Mouse (Mus musculus) embryonic facial prominence, embryonic 15.5 days (tissue): ENCODE results near the gene Zcchc4. TPM values are rescaled to one million over a fixed set of nuclear protein-coding genes. Genes with fewer than 3 reads are reported as not detected.

ENCODE experiments used
- ATAC-seq: fragments of 200-750 bp; cut with Nextera tagmentation; 2 replicates; pipeline ENCODE4 v1.8.0; 2017; ENCODE audit warnings: low read depth, moderate TSS enrichment; ENCODE audit not compliant: insufficient number of reproducible peaks, low FRiP score, low TSS enrichment
- H3K27ac ChIP-seq: fragments of 300-500 bp; sonication (generic); replicated peaks from 2 replicates; pipeline ENCODE4 v1.5.1; 2015; ENCODE audit warnings: mild to moderate bottlenecking, inconsistent platforms
- H3K27me3 ChIP-seq: fragments of 300-500 bp; sonication (generic); 2 replicates; pipeline ENCODE4 v1.6.1; 2015; ENCODE audit warnings: inconsistent platforms
- H3K36me3 ChIP-seq: fragments of 300-500 bp; sonication (generic); 2 replicates; pipeline ENCODE4 v1.6.1; 2015; ENCODE audit warnings: mild to moderate bottlenecking, inconsistent platforms
- H3K4me1 ChIP-seq: fragments of 300-500 bp; sonication (generic); 2 replicates; pipeline ENCODE4 v1.6.1; 2015; ENCODE audit warnings: inconsistent platforms
- H3K4me2 ChIP-seq: fragments of 300-500 bp; sonication (generic); replicated peaks from 2 replicates; pipeline ENCODE4 v1.6.1; 2015; ENCODE audit warnings: mild to moderate bottlenecking, inconsistent platforms
- H3K4me3 ChIP-seq: fragments of 300-500 bp; sonication (generic); replicated peaks from 2 replicates; pipeline ENCODE4 v1.5.1; 2015; ENCODE audit warnings: mild to moderate bottlenecking, inconsistent platforms
- H3K9ac ChIP-seq: fragments of 300-500 bp; sonication (generic); 2 replicates; pipeline ENCODE4 v1.6.1; 2015; ENCODE audit warnings: inconsistent platforms
- H3K9me3 ChIP-seq: fragments of 300-500 bp; sonication (generic); replicated peaks from 2 replicates; pipeline ENCODE4 v1.6.1; 2016; ENCODE audit warnings: inconsistent platforms
- WGBS: fragments of 180-500 bp; shearing (Covaris S2); methylation state at CpG from one replicate; pipeline ENCODE4 v1.1.7; 2015; 5-methylcytosine and 5-hydroxymethylcytosine counted together
- polyA plus RNA-seq: library from polyadenylated mRNA; unstranded; fragments of >200 nt; fragmentation: Nextera tagmentation; extraction: Ambion mirVana; gene quantifications from 2 replicates; pipeline ENCODE4 v1.2.1, GENCODE M21; 2015

The Zcchc4 gene
- 14.8 and 17.4 TPM in 2 replicates for polyA plus RNA-seq

DNA sequence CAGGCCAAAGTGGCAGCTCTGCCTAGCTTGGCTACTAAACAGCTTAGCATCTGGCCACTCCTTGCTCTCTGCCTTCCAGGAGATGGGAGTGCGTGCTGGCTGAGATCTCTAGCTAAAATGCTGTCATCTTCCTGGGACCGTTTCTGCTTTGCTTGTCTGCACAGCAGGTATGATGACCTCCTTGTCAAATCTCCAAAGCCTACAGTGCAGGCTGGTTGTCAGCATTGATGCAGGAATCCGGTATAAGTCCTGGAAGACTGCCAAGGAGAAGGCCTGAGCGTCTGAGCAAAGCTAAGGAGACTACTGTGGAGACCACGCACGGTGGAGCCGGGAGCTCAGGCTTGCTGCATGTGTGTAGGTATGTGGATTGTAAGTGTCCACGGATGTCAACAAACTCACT lies at the start of gene Zcchc4:
Gene Zcchc4, plus strand, starts transcription at position 173 of the 400 bp plus-strand sequence.
- ATAC-seq: no peak
- no peak within 1 kb of the TSS for H3K4me2 ChIP-seq
- H3K4me3 ChIP-seq: no peak within 1 kb of the TSS
- no peak within 1 kb of the TSS for H3K27ac ChIP-seq
- no peak within 1 kb of the TSS for H3K9ac ChIP-seq
- H3K36me3 ChIP-seq: peaks cover 2% of the 10 kb centered on the region; the same call in 1 of the 2 replicates
- H3K27me3 ChIP-seq: no peaks in the 10 kb centered on the region
- H3K9me3 ChIP-seq: no peaks in the 10 kb centered on the region
- no peaks in the 10 kb centered on the region for H3K4me1 ChIP-seq
- 59% methylated on average over 8 of the region's 8 CpGs for WGBS

DNA sequence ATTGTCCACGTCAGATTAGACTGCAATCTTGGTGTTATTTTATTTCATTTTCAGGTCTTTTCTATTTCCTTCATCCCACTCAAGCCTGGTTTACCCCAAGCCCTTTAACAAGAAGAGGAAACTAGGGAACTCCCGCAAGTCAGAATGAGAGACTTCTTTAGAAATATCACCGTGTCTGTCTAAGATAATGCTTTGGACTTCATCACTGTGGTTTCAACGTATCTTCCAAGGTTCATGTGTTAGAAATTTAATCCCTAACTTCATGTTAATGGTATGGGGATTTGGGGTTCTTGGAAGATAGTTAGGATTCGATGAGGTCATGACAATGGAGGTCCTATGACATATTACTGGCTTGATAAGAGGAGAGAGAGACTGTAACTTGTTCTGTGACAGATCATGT lies 47.5 kb upstream of the Zcchc4 start:
- Histone ChIP-seq H3K36me3 (no peaks in the 10 kb centered on the region), H3K27ac (no peak overlapping the region), H3K9ac (no peak overlapping the region), H3K4me3 (no peak overlapping the region), H3K9me3 (no peaks in the 10 kb centered on the region), H3K27me3 (no peaks in the 10 kb centered on the region), H3K4me2 (no peak overlapping the region), H3K4me1 (no peaks in the 10 kb centered on the region)
- no peak for ATAC-seq
- WGBS: 80% methylated on average over 5 of the region's 5 CpGs

DNA sequence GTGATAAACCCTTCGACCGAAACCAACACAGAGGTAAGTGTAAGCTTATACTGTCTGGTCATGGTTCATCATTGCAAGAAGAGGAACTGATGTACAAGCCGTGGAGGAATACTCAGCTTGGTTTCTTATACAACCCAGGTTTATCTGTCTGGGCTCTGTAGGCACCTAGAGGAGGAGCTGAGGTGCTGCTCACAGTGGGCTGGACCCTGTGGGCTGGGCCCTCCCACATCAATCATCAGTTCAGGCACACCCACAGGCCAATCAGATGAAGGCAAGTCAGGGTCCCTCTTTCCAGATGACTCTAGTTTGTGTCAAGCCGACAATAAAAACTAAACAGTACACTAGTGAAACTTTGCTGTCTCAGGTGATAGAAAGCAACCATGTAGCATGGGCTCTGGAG lies 42.4 kb upstream of the Zcchc4 start:
- Histone ChIP-seq H3K27me3 (no peaks in the 10 kb centered on the region), H3K4me1 (no peaks in the 10 kb centered on the region), H3K9me3 (no peaks in the 10 kb centered on the region), H3K4me3 (no peak overlapping the region), H3K36me3 (no peaks in the 10 kb centered on the region), H3K4me2 (no peak overlapping the region), H3K9ac (no peak overlapping the region), H3K27ac (no peak overlapping the region)
- no peak for ATAC-seq
- WGBS: 66% methylated on average over 4 of the region's 4 CpGs

DNA sequence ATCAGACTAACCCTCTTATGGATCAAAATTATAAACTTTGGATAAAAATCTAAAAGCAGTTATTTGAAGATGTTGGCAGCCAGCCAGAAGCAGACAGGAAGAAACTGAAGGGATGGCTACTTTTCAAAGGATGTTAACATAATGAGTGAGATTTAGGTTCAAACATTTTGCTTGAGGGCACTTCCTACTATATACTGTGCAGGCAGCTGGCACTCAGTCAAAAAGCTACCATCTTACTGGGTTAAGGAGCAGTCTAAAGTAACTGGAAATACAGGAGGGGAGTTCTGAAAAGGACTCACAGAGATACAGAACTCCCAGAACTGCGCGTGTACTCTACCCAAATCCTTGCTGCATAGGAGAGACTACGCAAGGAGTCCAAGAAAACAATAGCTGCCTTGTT lies 39.2 kb upstream of the Zcchc4 start:
- Histone ChIP-seq H3K27me3 (no peaks in the 10 kb centered on the region), H3K4me1 (no peaks in the 10 kb centered on the region), H3K4me3 (no peak overlapping the region), H3K9me3 (no peaks in the 10 kb centered on the region), H3K4me2 (no peak overlapping the region), H3K9ac (no peak overlapping the region), H3K27ac (no peak overlapping the region), H3K36me3 (no peaks in the 10 kb centered on the region)
- 26% methylated on average over 3 of the region's 3 CpGs for WGBS
- ATAC-seq: peak; percentile 47; the same call in 1 of the 2 replicates

DNA sequence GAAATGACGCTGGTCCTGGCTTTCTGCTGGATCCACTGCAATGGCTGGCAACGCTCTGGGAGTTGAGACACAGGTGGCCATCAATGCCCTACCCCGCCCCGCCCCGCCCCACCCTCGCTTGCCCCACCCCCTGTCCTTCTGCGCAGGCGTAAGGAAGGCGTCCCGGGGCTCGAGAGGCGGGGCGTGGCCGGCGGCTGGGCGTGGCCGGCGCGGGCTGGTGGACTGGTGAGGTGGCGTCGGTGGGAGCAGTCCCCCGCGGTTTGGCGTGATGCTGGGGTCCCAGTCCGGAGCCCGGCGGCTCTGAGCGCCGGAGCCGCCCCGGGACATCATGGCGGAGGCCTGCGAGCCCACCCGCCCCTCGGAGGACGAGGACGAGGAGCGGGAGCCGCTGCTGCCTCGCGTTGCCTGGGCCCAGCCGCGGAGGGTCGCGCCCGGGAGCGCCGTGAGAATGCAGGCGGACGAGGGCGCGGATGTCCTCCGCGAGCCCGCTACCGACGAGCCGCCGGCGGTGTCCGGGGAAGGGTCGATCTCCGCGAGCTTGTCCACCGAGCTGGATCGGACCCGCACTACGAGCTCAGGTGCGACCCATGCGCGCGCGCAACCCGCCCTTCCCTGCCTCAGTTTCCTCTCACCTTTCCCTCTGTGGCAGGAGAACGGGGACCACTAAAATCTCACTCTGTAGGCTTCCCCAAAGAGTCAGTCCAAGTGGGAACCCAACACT lies 33.7 kb upstream of the Zcchc4 start, which contains the start of gene Pi4k2b:
Gene Pi4k2b, plus strand, starts transcription at position 184 of the 721 bp plus-strand sequence.
- H3K9me3 ChIP-seq: no peaks in the 10 kb centered on the region
- WGBS: 0% methylated on average over 69 of the region's 75 CpGs
- ATAC-seq: peak; percentile 91
- peak within 1 kb of the TSS; percentile 85 for H3K4me3 ChIP-seq
- H3K9ac ChIP-seq: peak within 1 kb of the TSS; percentile 73
- peak within 1 kb of the TSS; percentile 69 for H3K4me2 ChIP-seq
- H3K27ac ChIP-seq: peak within 1 kb of the TSS; percentile 84
- peaks cover 7% of the 10 kb centered on the region; the same call in 1 of the 2 replicates for H3K4me1 ChIP-seq
- no peaks in the 10 kb centered on the region for H3K36me3 ChIP-seq
- no peaks in the 10 kb centered on the region for H3K27me3 ChIP-seq

DNA sequence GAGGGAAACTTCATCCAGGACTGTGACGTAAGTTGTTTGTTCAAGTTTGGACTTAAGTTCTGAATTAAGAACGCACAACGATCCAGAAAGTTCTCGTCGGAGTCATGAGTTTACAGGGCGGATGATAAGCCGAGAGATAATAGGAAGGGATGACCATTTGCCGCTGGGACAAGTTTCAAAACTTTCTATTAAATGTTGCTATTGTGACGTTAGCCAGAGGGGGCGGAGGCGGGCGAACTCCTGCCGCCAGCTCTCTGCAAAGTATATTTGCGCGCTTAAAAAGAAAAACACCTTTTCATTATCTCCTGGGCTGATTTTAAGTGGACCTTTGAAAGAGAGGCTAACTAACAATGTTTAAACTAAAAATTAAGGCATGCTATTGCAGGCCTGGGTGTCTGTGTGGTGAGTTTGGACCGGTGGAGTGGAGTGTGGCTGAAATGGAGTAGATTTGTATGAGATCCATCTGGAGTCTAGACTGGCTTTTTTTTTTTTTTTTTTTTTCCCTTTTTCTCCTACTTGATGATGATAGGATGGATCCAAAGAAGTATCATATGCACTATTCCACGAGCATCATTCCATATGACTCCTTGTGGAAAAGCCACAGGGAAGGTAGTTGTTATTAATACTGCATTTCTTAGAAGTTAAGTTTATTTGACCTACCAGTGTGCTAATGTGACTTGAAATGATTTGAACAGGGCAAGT lies 32.9 kb upstream of the Zcchc4 start:
- H3K9ac ChIP-seq: peak overlapping the region; percentile 73
- no peaks in the 10 kb centered on the region for H3K9me3 ChIP-seq
- peak overlapping the region; percentile 85 for H3K4me3 ChIP-seq
- H3K4me1 ChIP-seq: peaks cover 7% of the 10 kb centered on the region; the same call in 1 of the 2 replicates
- H3K27ac ChIP-seq: peak overlapping the region; percentile 84
- no peak for ATAC-seq
- H3K27me3 ChIP-seq: no peaks in the 10 kb centered on the region
- H3K36me3 ChIP-seq: no peaks in the 10 kb centered on the region
- peak overlapping the region; percentile 69 for H3K4me2 ChIP-seq
- 1% methylated on average over 17 of the region's 17 CpGs for WGBS

DNA sequence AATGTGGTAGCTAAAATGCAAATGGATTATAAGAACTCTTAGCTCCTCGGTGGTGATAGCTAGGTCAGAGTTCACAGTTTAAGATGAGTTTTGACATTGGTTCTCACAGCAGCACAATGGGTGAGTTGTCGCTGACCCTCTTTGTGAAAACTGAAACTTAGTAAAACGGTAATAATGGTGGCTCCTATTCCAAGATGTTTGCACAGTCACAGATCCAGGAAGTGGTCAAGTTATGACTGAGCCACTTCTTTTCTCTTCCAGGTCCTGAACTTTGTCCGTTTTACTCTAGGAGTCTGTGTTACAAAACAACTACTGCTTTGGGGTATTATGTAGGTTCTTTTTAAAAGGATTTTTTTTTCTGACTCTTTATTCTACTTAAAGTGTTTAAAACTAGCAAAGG lies 32.0 kb upstream of the Zcchc4 start:
- Histone ChIP-seq H3K9ac (no peak overlapping the region), H3K27me3 (no peaks in the 10 kb centered on the region), H3K4me1 (peaks cover 7% of the 10 kb centered on the region; the same call in 1 of the 2 replicates), H3K27ac (no peak overlapping the region), H3K4me3 (no peak overlapping the region), H3K36me3 (no peaks in the 10 kb centered on the region), H3K4me2 (peak overlapping the region; percentile 69), H3K9me3 (no peaks in the 10 kb centered on the region)
- ATAC-seq: no peak
- WGBS: 44% methylated on average over 4 of the region's 4 CpGs

DNA sequence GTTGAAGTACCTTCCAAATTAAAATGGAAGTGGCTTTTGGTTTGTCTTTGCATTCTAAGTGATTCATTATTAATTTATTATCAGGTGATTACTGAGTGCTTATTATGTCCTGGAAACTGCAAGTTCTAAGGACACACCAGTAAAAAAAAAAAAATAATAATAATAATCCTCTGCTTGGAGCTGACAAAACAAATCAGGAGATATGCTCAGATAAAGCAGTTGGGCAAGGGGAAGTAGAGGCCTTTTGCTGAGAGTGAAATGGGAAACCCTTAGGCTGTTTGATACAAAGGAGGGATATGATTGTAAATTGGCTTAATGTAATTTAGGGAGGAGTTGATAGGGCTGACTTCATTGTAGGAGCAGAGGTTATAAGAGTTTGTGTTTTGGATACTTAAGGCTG lies 28.3 kb upstream of the Zcchc4 start:
- H3K36me3 ChIP-seq: no peaks in the 10 kb centered on the region
- H3K4me2 ChIP-seq: no peak overlapping the region
- H3K4me1 ChIP-seq: peaks cover 7% of the 10 kb centered on the region; the same call in 1 of the 2 replicates
- H3K9me3 ChIP-seq: no peaks in the 10 kb centered on the region
- H3K27me3 ChIP-seq: no peaks in the 10 kb centered on the region
- no peak overlapping the region for H3K9ac ChIP-seq
- H3K27ac ChIP-seq: no peak overlapping the region
- H3K4me3 ChIP-seq: no peak overlapping the region
- no peak for ATAC-seq

DNA sequence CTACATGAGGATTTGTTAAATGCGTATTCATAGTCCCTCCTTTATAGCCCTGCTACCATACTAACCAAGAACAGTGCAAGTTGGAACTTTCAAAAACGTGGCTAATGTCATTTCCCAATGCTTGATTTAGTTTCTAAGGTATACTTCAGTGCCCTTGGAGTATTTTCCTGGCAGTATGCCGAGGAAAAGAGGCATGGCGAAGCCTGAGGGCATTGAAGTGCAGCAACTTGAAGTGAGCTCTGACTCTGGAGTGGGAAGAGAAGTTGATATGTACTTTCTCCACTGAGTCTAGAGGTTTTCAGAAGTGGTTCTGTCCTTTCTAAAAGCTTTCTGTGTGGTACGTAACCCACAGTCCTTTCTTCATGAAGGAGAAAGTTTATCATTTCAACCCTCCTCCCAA lies 26.5 kb upstream of the Zcchc4 start:
- Histone ChIP-seq H3K4me1 (no peaks in the 10 kb centered on the region), H3K9me3 (no peaks in the 10 kb centered on the region), H3K9ac (no peak overlapping the region), H3K4me3 (no peak overlapping the region), H3K27me3 (no peaks in the 10 kb centered on the region), H3K27ac (no peak overlapping the region), H3K36me3 (no peaks in the 10 kb centered on the region), H3K4me2 (no peak overlapping the region)
- no peak for ATAC-seq
- WGBS: 58% methylated on average over 5 of the region's 5 CpGs

DNA sequence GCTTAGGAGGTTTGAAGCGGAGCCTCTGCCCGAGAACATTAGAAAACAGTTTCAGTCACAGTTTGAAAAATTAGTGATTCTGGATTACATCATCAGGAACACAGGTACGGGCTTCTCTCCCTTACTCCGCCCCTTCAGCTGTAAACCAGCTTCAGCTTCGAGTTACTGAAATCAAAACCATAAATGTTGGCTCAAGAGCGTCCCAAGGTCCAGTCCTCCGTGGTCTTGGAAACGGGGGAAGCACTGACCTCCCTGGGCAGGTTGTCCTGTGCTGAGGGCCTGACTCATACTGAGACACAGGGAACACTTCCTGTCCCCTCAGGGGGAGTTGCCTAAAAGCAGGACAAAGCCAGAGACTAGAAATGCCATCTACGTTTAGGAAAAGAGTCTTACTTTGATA lies 22.1 kb upstream of the Zcchc4 start:
- no peak overlapping the region for H3K27ac ChIP-seq
- H3K9ac ChIP-seq: no peak overlapping the region
- H3K27me3 ChIP-seq: no peaks in the 10 kb centered on the region
- no peak for ATAC-seq
- no peaks in the 10 kb centered on the region for H3K9me3 ChIP-seq
- no peaks in the 10 kb centered on the region for H3K4me1 ChIP-seq
- 64% methylated on average over 9 of the region's 9 CpGs for WGBS
- peaks cover 11% of the 10 kb centered on the region; the same call in 1 of the 2 replicates for H3K36me3 ChIP-seq
- H3K4me2 ChIP-seq: no peak overlapping the region
- no peak overlapping the region for H3K4me3 ChIP-seq

DNA sequence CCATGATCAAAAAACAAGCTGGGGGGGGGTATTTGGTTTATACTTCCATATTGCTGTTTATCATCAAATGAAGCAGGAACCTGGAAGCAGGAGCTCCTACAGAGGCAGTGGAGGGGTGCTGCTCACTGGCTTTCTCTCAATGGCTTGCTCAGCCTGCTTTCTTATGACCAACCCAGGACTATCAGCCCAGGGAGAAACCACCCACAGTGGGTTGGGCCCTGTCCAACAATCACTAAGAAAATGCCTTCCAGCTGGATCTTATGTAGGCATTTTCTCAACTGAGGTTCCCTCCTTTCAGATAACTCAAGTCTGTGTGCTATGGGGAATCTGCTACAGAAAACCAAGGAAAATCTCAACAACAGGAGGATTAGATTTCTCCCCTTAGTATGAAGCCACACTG lies 21.0 kb upstream of the Zcchc4 start:
- Histone ChIP-seq H3K9me3 (no peaks in the 10 kb centered on the region), H3K4me1 (no peaks in the 10 kb centered on the region), H3K9ac (no peak overlapping the region), H3K4me2 (no peak overlapping the region), H3K36me3 (peaks cover 11% of the 10 kb centered on the region; the same call in 1 of the 2 replicates), H3K4me3 (no peak overlapping the region), H3K27me3 (no peaks in the 10 kb centered on the region), H3K27ac (no peak overlapping the region)
- ATAC-seq: no peak
